Mouse (Mus musculus) lung, postnatal 10 days (tissue): ENCODE measurements around the gene Nav1.

Experiments
- DNase-seq: peaks from one replicate; pipeline ENCODE4 v3.0.0; 2021

The Nav1 gene

DNA sequence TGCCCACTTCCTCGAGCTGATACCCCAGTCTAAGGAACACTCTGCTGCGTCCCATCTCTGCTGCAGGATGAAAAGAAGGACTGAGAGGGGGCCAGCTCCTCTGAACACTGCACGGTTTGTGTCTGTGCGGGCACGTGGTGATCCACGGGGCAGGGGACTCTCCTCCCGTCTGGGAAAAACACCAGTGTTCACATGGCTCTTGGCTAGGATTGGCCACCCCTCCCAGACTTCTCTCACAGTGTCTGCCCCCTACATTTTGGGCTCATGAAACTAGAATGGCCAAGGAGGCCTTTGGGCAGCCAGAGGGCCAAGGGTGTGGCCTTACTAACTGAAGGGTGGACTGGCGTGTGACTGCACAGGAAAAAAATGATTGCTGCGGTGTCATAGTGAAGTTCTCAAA is 125.4 kb downstream of the Nav1 start:
- DNase-seq, result no peak

- no peak for DNase-seq
These were observed 126.3 kb downstream of the Nav1 start for GRCm38 (mm10) chr1:135480815-135481214.

DNA sequence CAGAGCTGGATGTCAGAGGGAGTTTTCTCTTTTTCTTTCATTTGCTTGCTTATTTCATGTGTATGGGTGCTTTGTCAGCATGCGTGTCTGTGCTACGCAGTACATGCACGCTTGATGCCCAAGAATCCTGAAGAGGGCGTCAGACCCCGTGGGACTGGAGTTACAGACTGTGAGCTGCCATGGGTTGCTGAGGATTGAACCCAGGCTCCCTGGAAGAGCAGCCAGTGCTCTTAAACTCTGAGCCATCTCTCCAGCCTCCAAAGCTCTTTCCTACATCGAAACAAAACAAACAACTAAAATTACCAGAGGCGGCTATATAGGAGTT is 131.6 kb downstream of the Nav1 start:
- no peak for DNase-seq

GRCm38 (mm10) chr1:135474861-135475570 is 132.1 kb downstream of the Nav1 start:
- DNase-seq, result no peak

- no peak for DNase-seq
These were observed 134.6 kb downstream of the Nav1 start for GRCm38 (mm10) chr1:135472536-135472935.

- no peak for DNase-seq
These were observed 135.4 kb downstream of the Nav1 start for GRCm38 (mm10) chr1:135471742-135472141.

DNA sequence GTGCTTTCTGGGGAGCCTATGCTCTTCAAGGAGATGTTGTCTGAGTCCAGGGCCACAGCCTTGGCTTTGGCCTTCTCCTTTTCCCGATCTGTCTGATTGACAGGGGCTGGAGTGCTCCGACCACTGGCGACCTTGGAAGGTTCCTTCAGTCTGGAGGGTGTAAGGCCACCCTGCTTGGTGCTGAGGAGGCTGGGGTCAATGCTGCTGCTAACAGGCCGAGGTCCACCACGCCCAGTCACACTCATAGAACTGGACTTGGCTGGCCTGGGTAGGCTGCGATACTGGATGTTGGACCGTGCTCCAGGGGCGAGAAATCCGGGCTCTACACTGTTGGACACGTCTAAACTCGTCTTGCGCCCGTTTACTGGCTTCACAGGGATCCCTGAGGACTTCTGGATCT is 136.5 kb downstream of the Nav1 start:
- no peak for DNase-seq

DNA sequence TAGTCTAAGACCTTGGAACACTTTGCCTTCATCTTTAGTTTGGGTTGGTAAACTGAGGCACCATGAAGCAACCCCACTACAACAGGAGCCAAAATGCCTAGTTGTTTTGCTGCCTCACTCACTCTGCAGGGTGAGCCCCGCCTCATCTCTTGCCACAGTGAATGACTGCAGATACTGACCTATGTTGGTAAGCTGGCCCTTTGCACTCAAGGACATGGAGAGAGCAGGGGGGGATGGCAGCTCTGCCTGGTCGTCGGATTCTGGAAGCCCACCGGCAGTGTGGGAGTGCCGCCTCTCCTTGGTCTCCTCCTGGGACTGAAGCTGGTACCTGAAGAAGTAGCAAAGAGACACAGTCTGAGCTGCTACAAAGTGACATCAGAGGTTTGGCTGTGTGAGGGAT is 139.6 kb downstream of the Nav1 start:
- DNase-seq, result no peak

DNA sequence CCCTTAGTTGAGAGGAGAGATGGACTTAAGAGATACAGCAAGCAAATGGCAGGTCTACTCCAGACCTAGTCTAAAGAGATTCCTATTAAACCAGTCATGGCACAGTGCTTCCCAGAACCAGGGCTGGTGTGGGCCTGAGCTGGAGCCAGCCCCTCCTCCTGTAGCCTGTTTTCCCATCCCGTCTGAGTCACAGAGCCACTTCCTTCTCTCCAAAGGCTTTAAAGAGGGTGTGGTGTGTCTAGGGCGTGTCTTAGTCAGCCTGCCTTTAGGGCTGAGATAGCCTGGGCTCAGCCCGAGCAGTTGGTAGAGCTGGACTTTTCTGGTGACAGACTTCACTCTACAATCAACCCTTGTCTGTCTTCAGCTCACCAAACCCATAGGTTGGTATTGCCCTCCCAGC is 140.2 kb downstream of the Nav1 start:
- DNase-seq, result no peak

DNA sequence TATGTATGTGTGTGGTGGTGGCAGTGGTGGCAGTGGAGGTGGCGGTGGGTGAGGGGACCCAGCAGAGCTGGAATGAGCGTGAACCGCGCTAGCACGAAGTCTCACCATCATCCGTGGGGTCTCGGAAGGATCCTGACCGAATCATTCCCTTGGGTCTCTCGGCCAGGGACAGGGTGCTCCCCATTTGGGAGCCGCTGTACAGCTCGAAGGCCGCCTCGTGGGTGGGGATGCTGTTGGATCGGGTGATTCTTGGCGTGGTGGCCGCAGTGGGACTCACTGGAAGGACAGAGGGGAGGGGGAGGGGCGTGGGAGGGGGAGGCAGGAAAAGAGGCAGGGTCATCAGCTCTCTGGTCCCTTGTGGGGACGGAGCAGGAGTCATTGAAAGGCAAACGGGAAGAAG is 141.4 kb downstream of the Nav1 start:
- no peak for DNase-seq

GRCm38 (mm10) chr1:135462736-135463135 is 144.4 kb downstream of the Nav1 start:
- DNase-seq, result no peak

GRCm38 (mm10) chr1:135462304-135462703 is 144.8 kb downstream of the Nav1 start:
- DNase-seq, result peak; percentile 68

DNA sequence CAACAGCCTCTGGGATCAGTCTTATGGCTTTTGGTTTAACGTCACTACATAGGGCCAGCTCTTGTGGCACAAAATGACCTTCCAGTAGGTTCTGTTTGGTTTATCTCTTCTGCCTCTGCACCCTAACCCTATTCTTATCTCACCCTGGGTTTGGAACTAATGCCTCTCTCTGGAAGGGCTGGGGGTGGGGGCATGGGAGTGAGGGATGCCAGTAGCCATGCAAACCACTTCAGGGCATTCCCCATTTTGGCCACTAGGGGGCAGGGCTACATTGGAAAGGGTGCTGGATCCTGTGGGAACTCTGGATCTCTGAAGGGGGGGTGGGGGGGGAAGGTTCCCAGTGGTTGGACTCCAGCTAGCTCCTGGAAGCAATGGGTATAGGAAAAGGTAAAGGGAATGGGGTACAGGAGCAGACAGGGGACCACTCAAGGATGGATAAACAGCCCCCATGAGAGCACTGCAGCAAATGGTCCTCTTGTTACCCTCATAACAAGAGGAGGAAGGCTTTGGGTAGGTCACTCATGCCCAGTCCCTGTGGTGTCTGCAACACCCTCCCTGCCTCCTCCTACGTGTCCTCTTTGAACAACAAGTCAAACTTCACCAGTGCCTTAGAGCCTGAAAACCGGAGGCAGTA is 145.9 kb downstream of the Nav1 start:
- peak; percentile 90 for DNase-seq

- DNase-seq, result no peak
These were observed 146.6 kb downstream of the Nav1 start for GRCm38 (mm10) chr1:135460521-135460920.

GRCm38 (mm10) chr1:135457860-135458259 is 149.2 kb downstream of the Nav1 start:
- no peak for DNase-seq

GRCm38 (mm10) chr1:135452259-135452658 is 154.8 kb downstream of the Nav1 start:
- peak; percentile 50 for DNase-seq

- no peak for DNase-seq
These were observed 155.7 kb downstream of the Nav1 start for GRCm38 (mm10) chr1:135451419-135451818.

GRCm38 (mm10) chr1:135449876-135450275 is 157.2 kb downstream of the Nav1 start:
- no peak for DNase-seq

DNA sequence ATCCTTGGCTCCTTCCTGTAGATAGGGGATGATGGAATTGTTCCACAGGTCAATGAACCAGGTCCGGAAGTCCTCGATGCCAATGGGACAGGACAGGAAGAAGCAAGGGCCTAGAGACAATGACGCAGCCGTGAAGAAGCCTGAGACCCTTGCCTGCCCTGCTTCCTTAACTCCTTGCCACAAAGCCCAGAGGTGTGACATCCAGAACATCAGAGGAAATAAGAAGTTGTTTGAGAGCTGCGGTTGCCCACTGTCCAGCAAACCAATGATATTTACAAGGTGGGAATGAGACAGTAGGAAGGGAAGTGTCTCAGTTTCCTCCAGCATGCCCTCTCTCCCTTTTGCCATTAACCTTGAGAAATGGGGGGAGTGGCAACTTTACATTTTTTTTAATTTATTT is 158.2 kb downstream of the Nav1 start:
- DNase-seq, result no peak

DNA sequence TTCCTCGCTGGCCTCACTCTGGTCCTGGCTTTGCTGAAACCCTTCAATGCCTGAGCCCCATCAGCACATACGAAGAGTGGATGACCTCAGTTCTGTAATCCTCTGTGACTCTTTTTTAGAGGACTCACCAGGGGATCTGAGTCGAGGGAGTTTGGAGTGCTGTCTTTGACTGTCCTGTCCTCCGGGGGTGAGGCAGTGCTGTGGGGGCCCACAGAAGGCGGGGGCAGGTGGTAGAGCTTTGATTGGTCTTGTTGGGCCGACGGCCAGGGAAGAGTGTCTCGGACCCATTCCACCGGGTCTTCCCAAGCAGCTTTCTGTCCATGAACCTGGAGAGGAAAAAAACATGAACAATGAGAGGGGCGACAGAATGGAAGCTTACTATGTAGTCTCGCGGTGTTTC is 163.6 kb downstream of the Nav1 start:
- DNase-seq, result no peak

DNA sequence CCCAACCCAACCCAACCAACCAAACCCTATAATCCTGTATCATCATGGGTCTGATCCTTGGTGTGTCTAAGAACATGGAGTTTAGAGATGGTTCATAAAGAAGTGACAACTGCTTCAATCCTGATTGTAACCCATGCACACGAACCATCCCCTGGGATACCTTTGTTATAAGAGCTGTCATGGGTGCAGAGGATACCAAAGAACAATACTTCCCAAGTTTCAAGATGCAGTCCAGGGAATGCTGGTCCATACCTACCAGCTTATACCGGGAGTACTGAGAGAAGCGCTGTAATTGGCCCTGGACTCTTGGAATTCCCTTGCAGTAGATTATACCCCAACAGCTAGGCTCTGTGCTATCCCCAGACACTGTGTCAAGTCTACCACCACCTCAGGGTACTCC is 165.2 kb downstream of the Nav1 start:
- no peak for DNase-seq

- no peak for DNase-seq
These were observed 166.1 kb downstream of the Nav1 start for GRCm38 (mm10) chr1:135440986-135441385.

DNA sequence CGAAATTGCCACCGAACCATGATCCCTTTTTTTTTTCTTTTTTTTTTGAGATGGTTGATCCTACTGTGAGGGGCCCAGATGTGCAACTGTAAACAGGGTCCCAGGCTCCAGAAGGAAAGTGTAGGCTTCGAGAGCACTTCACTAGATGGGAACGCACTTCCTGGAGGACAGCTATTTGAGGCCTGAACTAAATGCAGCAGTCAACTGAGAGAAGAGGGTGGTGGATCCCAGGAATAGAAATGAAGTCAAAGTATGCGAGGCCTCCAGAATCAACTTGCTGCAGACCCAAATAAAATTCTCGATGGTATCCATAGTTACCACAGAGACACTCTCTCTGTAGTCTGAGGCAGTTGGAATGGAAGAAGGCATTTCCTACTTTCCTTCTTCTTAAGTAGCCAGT is 168.3 kb downstream of the Nav1 start:
- no peak for DNase-seq

- DNase-seq, result no peak
These were observed 171.3 kb downstream of the Nav1 start for GRCm38 (mm10) chr1:135435823-135436222.

DNA sequence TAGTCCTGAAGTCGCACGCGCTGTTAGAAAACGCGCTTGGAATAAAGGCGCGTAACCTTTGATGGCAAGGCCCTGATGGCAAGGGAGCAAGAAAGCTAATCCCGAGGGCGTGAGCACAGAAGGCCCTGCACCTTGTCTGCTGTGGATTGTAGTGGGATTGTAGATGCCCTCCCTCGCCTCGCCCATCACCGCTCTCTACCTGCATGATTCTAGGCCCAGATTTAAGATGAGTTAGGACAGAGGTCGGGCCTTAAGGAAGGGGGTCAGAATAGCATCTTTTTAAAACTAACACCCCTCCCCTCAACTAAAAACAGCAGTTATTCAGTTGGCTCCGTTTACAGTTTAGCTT is 176.5 kb downstream of the Nav1 start:
- no peak for DNase-seq
